Mouse (Mus musculus) kidney, embryonic 16.5 days (tissue): ENCODE results near the gene Dmxl2. TPM values are rescaled to one million over a fixed set of nuclear protein-coding genes. Genes with fewer than 3 reads are reported as not detected.

ENCODE experiments used
- ATAC-seq: fragments of 200-750 bp; cut with Nextera tagmentation; 2 replicates; pipeline ENCODE4 v1.8.0; 2017; ENCODE audit warnings: moderate TSS enrichment; ENCODE audit not compliant: low FRiP score, low TSS enrichment
- H3K27ac ChIP-seq: fragments of 300-500 bp; sonication (generic); 2 replicates; pipeline ENCODE4 v1.5.1; 2014; ENCODE audit warnings: low read length
- H3K27me3 ChIP-seq: fragments of 300-500 bp; sonication (generic); 2 replicates; pipeline ENCODE4 v1.6.1; 2014; ENCODE audit warnings: low read length, control low read depth, mixed read lengths; ENCODE audit not compliant: insufficient read depth
- H3K36me3 ChIP-seq: fragments of 300-500 bp; sonication (generic); 2 replicates; pipeline ENCODE4 v1.6.1; 2014; ENCODE audit warnings: low read length, control low read depth, mixed read lengths; ENCODE audit not compliant: insufficient read depth
- H3K4me1 ChIP-seq: fragments of 300-500 bp; sonication (generic); 2 replicates; pipeline ENCODE4 v1.6.1; 2014; ENCODE audit warnings: low read length, control low read depth, mixed read lengths; ENCODE audit not compliant: insufficient read depth
- H3K4me2 ChIP-seq: fragments of 300-500 bp; sonication (generic); replicated peaks from 2 replicates; pipeline ENCODE4 v1.6.1; 2014; ENCODE audit warnings: low read depth, low read length
- H3K4me3 ChIP-seq: fragments of 300-500 bp; sonication (generic); 2 replicates; pipeline ENCODE4 v1.5.1; 2014; ENCODE audit warnings: mild to moderate bottlenecking, low read length
- H3K9ac ChIP-seq: fragments of 300-500 bp; sonication (generic); replicated peaks from 2 replicates; pipeline ENCODE4 v1.6.1; 2014; ENCODE audit warnings: low read length
- H3K9me3 ChIP-seq: fragments of 300-500 bp; sonication (generic); 2 replicates; pipeline ENCODE4 v1.6.1; 2016; ENCODE audit warnings: low read length, control low read depth
- WGBS: fragments of 180-500 bp; shearing (Covaris S2); extraction: QIAGEN DNeasy Blood & Tissue Kit; methylation state at CpG from one replicate; pipeline ENCODE4 v1.1.7; 2014; 5-methylcytosine and 5-hydroxymethylcytosine counted together
- polyA plus RNA-seq: library from polyadenylated mRNA; unstranded; fragments of >200 nt; fragmentation: Nextera tagmentation; extraction: Ambion mirVana; gene quantifications from 2 replicates; pipeline ENCODE4 v1.2.1, GENCODE M21; 2015

Gene Dmxl2
- polyA plus RNA-seq, 1 experiment from 2014 or later, result 4.7 TPM

DNA sequence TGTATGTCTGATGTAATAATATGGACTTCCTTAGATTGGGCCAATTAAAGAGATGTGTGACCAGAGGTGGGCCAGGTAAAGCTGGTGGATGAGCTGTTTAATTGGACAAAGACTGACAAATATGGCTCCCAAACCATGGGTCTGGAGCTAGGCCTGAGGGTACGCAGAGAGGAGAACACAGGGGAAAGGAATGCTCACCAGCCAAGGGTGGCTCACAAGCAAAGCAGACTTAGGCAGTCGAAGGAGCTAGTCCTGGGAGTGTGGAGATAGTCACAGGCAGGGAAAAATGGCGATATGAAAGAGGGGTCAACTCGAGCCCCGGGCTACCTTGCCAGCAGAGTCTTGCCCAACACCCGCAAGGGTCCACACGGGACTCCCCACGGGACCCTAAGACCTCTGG lies 144.7 kb downstream of the Dmxl2 start:
- no peak overlapping the region for H3K4me3 ChIP-seq
- no peaks in the 10 kb centered on the region for H3K36me3 ChIP-seq
- H3K9me3 ChIP-seq, result no peaks in the 10 kb centered on the region
- no peak for ATAC-seq
- H3K27me3 ChIP-seq, result no peaks in the 10 kb centered on the region
- H3K4me1 ChIP-seq, result no peaks in the 10 kb centered on the region
- 90% methylated on average over 8 of the region's 8 CpGs for WGBS
- no peak overlapping the region for H3K9ac ChIP-seq
- H3K27ac ChIP-seq, result no peak overlapping the region
- H3K4me2 ChIP-seq, result no peak overlapping the region

DNA sequence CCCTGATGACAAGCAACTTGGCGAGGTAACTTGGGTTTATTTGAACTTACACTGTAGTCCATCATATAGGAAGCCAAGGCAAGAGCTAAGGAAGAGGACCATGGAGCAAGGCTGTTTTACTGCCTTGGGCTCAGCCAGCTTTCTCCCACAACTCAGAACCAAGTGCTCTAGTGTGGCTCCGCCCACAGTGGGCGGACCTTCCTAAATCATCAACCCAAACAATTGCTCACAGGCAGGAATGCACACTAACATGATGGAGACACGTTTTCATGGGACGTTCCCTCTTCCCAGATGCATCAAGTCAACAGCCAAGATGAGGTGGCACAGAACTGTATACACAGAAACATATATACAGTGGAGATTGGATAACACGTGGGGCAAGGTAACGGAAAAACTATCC lies 159.4 kb downstream of the Dmxl2 start:
- Histone ChIP-seq H3K9me3 (no peaks in the 10 kb centered on the region), H3K27me3 (no peaks in the 10 kb centered on the region), H3K4me3 (no peak overlapping the region), H3K36me3 (no peaks in the 10 kb centered on the region), H3K9ac (no peak overlapping the region), H3K27ac (no peak overlapping the region), H3K4me1 (no peaks in the 10 kb centered on the region), H3K4me2 (no peak overlapping the region)
- WGBS, result 76% methylated on average over 7 of the region's 7 CpGs
- no peak for ATAC-seq

DNA sequence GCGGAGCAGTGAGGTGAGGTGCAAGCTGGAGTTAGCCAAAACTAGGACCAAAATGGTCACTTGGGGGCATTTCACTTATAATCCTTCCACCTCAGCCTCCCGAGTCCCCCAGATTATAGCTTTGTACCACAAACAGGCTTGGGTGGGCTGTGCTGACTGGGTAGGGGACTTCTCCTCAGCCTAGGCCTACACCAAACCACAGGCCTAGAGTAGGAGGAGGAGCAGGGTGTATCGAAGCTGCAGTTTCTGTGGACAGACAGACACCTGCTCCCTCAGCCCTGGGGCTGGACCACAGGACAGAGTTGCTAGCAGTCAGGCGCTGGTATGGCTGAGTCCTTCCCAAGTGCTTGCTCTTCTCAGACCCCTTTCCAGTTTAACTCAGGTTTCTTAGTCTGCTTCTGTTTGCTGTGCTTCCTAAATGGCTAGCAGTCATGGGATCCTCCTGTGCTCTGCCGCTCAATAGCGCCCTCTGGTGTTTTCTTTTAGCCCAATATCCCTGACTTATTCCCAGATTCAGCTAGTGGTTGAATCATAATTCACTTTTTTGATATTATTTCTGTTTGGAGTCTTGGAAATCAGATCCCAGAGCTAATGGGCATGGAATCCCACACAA lies 164.8 kb downstream of the Dmxl2 start:
- ATAC-seq, result no peak
- H3K27me3 ChIP-seq, result no peaks in the 10 kb centered on the region
- H3K36me3 ChIP-seq, result no peaks in the 10 kb centered on the region
- 49% methylated on average over 6 of the region's 6 CpGs for WGBS
- H3K4me2 ChIP-seq, result no peak overlapping the region
- H3K9me3 ChIP-seq, result no peaks in the 10 kb centered on the region
- H3K27ac ChIP-seq, result no peak overlapping the region
- no peaks in the 10 kb centered on the region for H3K4me1 ChIP-seq
- no peak overlapping the region for H3K9ac ChIP-seq
- H3K4me3 ChIP-seq, result no peak overlapping the region

DNA sequence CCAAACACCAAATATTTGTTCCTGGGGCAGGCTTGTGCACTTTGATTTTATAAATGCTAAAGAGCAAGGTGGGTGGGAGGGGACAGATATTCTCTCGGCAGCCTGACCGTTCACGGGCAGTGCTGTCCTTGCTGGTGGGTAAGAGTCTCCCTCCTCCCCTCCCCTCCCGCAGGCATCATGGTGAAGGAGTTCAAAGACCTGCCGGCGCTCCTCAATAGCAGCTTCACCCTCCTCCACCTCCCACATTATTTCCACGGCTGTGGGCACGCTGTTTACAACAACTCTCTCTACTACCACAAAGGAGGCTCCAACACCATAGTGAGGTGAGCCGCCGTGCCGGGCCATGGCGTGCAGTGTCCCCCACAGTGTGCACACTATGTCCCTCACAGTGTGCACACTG lies 165.8 kb downstream of the Dmxl2 start:
- Histone ChIP-seq H3K4me2 (no peak overlapping the region), H3K4me3 (no peak overlapping the region), H3K9me3 (no peaks in the 10 kb centered on the region), H3K36me3 (no peaks in the 10 kb centered on the region), H3K27ac (no peak overlapping the region), H3K4me1 (no peaks in the 10 kb centered on the region), H3K9ac (no peak overlapping the region), H3K27me3 (no peaks in the 10 kb centered on the region)
- 58% methylated on average over 12 of the region's 12 CpGs for WGBS
- ATAC-seq, result 0 out of 2 replicates have a peak, but pooled peaks have one; percentile 19

DNA sequence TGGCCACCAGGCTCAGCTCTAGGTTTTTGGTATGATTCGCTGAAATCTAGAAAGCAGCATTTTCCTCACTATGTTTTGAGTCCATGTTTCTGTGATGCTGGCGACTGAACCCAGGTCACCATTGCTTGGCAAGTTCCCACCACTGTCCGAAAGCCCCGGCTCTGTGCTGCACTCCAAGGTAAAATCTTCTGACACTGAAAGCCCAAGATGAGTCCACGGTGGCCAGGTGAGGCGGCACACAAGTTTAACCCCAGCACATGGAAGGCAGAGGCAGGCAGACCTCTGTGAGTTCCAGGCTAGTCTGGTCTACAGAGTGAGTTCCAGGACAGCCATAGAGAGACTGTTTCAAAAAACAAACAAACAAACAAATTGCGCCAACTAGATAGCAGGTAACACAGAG lies 172.2 kb downstream of the Dmxl2 start:
- Histone ChIP-seq H3K4me2 (no peak overlapping the region), H3K9me3 (no peaks in the 10 kb centered on the region), H3K4me1 (no peaks in the 10 kb centered on the region), H3K4me3 (no peak overlapping the region), H3K9ac (no peak overlapping the region), H3K27ac (no peak overlapping the region), H3K36me3 (no peaks in the 10 kb centered on the region), H3K27me3 (no peaks in the 10 kb centered on the region; the same call in 1 of the 2 replicates)
- ATAC-seq, result no peak
- 92% methylated on average over 7 of the region's 7 CpGs for WGBS

DNA sequence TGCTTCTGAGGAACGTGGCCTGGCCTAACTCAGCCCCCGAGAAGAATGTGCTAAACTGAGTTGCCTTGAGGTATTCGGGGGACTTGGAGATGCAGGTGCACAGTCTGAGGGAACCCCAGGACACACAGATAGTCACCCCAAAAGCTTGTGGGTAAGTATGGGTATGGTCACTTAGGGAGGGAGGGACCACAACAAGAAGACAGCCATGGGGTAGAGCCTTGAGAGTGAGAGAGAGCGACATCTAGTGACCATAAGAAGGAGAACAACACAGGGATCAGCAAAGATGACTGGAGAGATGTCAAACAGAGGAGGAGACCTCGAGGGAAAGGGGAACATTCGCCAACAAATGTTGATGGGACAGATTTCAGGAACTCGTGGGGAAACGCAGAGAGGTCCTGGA lies 178.0 kb downstream of the Dmxl2 start:
- H3K9ac ChIP-seq, result no peak overlapping the region
- ATAC-seq, result peak; percentile 27; the same call in 1 of the 2 replicates
- no peaks in the 10 kb centered on the region for H3K9me3 ChIP-seq
- no peaks in the 10 kb centered on the region for H3K36me3 ChIP-seq
- H3K4me2 ChIP-seq, result no peak overlapping the region
- no peak overlapping the region for H3K4me3 ChIP-seq
- H3K27me3 ChIP-seq, result no peaks in the 10 kb centered on the region; the same call in 1 of the 2 replicates
- no peaks in the 10 kb centered on the region for H3K4me1 ChIP-seq
- H3K27ac ChIP-seq, result no peak overlapping the region
- 43% methylated on average over 8 of the region's 8 CpGs for WGBS

DNA sequence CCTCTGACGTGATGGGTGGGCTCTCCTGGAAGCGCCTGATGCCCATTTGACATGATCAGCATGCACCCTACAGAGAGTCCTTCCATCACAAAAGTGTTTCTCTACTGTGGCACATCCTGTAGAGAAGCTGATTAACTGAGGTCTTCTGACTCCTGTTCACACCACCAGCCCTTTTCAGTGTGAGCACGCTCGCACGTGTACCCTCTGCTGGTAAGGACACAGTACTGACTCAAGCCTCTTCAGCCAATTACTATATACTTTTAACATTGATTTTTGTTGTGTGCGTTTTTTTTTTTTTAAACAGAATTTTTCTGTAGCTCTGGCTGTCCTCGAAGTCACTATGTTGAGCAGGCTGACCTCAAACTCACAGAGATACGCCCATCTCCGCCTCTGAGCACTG lies 185.1 kb downstream of the Dmxl2 start:
- Histone ChIP-seq H3K4me2 (no peak overlapping the region), H3K9me3 (no peaks in the 10 kb centered on the region), H3K27me3 (no peaks in the 10 kb centered on the region), H3K9ac (no peak overlapping the region), H3K4me3 (no peak overlapping the region), H3K36me3 (no peaks in the 10 kb centered on the region), H3K27ac (no peak overlapping the region), H3K4me1 (no peaks in the 10 kb centered on the region)
- WGBS, result 73% methylated on average over 9 of the region's 9 CpGs
- ATAC-seq, result no peak

Other genes with a start within 250 kb of the Dmxl2 start
- not detected in 2 replicates for gene Cyp19a1, start 233.5 kb downstream of the Dmxl2 start, polyA plus RNA-seq
- gene Gldn, start 215.1 kb downstream of the Dmxl2 start, polyA plus RNA-seq, result 3.9 and 5.0 TPM in 2 replicates
- not detected in 2 replicates for gene Sh2d7, start 37.4 kb upstream of the Dmxl2 start, polyA plus RNA-seq
- 15.8 and 15.9 TPM in 2 replicates for gene Cib2, start 58.6 kb upstream of the Dmxl2 start, polyA plus RNA-seq
- 167 and 174 TPM in 2 replicates for gene Idh3a, start 84.7 kb upstream of the Dmxl2 start, polyA plus RNA-seq
- 3.3 and 4.4 TPM in 2 replicates for gene Acsbg1, start 160.2 kb upstream of the Dmxl2 start, polyA plus RNA-seq
- gene Dnaja4, start 197.2 kb upstream of the Dmxl2 start, polyA plus RNA-seq, result 3.1 and 3.7 TPM in 2 replicates
- gene Wdr61, start 232.9 kb upstream of the Dmxl2 start, polyA plus RNA-seq, result 149 and 153 TPM in 2 replicates